Mouse (Mus musculus) right cerebral cortex, adult 18-20 months (tissue): ENCODE results near the gene Gm3424.
"Not testable (repeated sequence)": the region's sequence is repeated elsewhere in the genome, so short reads cannot be mapped to it uniquely, and the experiment has no call there.

Experiments
- DNase-seq: peaks from one replicate; pipeline ENCODE4 v3.0.0; 2022; ENCODE audit warnings: mixed read lengths

Gm3424 gene

DNA sequence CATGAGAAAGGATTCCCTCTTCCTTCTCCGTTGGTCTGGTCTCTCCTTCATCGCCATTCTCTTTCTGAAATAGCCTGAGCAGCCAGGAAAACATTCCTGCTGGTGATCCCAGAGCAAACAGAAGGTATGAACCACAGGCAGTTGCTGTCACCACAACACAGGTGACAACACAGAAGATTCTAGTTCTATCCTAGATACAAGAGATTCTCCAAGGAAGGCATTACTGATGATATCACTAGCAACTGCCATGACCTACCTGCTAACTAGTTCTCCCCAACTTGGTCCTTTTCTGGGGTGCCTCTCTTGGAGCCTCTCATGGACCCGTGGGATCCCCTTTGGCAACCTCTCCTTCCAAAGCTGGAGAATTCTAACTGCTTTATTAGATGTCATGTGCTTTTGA, at the start of gene Gm3424:
Gene Gm3424 (minus strand): TSS at position 101 of the 400 bp plus-strand sequence.
- not testable (repeated sequence) for DNase-seq

DNA sequence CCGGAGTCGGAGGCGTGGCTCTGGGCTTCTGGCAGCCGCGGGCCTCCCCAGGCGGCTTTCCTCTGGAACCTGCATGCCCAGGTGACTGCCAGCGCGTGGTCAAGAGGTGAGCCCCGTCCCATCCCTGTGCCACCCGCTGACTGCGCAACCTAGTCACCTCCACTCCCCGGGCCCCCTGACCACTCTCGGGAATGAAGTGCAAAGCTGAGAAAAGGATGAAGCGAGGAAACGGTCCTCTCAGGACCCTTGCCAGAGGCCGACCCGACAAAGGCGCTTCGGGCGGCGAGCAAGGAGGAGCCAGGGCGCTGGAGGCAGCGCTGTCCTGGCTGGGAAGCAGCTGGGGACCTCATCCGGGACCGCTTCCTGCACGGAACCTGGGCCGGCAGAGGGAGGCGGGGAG, 49.7 kb upstream of the Gm3424 start:
- DNase-seq = not testable (repeated sequence)

DNA sequence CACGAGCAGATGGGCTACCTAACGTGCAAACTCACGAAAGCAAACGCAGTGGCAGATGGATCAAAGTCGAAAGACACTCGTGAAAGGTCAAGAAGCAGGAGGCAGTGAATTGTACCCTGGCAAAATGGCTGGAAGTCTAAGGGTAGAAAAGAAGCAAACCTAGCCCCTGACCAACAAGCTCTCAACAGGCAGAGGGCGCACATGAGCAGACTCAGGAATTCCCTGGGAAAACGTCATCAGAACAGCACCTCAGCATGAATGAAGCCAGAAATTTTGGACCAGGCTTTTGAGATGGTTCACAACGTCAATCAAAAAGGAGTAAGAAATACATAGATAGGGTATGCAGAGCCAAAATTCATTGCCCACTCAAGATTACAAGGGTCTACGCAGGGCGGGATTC, 49.0 kb upstream of the Gm3424 start:
- peak; percentile 49 for DNase-seq

DNA sequence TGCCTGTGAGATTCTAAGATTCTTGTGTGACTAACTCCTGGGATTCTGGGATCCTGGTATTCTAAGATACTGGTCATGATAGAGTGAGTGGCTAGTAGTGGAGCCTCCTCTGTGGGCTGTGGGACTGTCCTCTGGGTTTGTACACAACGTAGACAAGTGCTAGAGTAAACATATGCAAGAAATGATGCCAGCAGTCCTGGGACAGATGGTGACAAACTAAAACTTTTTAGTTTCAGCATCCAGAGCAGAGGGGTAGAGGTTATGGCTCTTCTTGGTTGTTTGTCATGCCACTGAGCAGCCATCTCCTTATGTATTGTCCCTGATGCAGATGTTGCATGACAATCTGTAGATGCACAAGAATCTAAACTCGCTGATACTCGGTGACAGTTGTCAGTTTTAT, 25.8 kb upstream of the Gm3424 start:
- not testable (repeated sequence) for DNase-seq

DNA sequence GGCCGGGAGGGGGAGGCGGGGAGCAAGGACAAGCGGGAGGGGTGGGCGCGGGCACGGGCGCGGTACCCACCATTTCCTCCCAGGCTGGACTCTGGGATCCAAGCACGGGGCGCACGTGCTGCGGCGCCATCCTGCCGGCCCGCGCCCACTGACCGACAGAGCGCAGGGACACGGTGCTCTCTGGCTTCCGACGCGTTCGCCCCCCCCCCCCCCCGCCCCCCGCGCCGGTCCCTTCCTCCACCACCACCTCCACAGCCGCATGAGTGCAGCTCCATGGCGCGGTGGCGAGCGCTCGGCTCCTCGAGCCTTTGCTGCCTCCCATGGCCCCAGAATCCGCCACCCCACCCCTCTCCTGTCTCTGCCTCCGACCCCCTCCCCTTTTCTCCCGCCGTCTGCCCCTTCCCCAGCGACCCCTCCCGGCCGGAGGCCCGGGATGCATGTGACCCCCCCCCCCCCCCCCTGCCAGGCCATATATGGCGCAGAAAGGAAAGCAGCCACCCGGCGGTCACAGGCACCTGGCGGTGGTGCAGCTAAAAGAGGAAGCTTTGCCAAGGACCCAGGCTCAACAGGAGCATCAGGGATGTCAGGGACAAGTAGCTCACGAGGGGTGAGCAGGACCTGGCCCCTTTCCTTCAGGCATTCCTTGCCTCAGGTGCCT, 17.3 kb downstream of the Gm3424 start:
- DNase-seq = not testable (repeated sequence)

DNA sequence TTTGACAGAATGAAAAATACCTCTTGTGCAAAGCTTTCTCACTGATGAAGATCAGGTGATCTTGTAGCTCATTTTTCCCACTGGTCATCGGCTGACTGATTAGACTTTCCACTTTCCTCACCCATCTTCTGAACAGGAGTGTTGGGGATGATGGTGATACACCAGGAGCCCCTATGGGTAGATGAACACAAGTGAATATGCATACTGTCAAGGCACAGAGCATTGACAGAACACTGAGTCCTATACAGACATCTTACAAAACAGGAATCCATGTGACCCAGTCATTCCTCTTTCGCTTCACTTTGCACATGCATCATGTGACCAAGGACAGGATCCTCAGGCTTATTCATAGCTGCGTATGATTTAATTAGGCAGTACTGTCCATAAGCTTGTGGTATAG, 22.2 kb downstream of the Gm3424 start, which contains the start of gene Gm3383:
Gene Gm3383 (minus strand): TSS at position 101 of the 400 bp plus-strand sequence.
- DNase-seq = not testable (repeated sequence)
